Mouse (Mus musculus) spleen, postnatal 10 days (tissue): ENCODE results near the gene Satl1.

Source experiments
- DNase-seq, 2 experiments: peaks; one replicate each; pipeline ENCODE4 v3.0.0; 2021 to 2022; ENCODE audit warnings: low spot score in 2 of 2

The Satl1 gene

GRCm38 (mm10) chrX:112406679-112407078 is at the start of gene Satl1:
TSS of gene Satl1 (minus strand) at chrX:112406779.
- DNase-seq: no peak

DNA sequence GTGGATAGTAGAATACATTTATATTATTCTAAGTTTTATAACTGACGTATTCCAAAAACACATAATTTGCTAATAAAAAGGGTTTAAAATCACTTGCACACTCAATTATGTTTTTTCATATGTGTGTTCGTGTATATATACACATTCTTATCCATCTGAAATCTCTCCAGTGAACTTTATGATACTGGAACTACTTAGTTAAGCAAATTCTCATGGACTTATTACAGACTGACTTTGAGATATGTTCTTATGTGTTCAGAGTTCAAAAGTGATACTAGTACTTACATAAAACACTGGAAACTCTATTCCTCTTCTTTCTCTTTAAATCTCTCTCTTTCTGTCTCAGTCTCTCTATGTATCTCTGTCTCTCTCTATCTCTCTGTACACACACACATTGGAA is 31.5 kb upstream of the Satl1 start:
- DNase-seq: no peak

GRCm38 (mm10) chrX:112437580-112437979 is 31.0 kb upstream of the Satl1 start:
- DNase-seq: no peak

DNA sequence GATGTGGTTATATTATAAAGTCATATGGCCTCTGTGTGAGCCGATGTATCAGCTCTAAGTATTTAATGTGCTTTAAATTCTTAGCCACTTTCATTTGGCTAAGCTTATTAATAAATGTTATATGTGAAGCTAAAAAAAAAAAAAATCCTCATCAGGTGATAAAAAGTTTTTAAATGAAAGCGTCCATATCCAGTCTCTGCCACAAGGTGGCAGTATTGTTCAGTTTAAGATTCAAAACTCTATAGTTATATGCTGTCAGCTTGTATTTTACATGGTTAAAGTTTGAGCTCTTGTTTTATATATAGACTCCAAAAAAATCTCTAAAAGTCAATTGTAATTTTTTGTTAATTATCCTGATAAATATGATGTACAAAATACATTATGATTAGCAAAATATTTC is 16.4 kb upstream of the Satl1 start:
- peak in 1 of 2 experiments; percentile 11 for DNase-seq

DNA sequence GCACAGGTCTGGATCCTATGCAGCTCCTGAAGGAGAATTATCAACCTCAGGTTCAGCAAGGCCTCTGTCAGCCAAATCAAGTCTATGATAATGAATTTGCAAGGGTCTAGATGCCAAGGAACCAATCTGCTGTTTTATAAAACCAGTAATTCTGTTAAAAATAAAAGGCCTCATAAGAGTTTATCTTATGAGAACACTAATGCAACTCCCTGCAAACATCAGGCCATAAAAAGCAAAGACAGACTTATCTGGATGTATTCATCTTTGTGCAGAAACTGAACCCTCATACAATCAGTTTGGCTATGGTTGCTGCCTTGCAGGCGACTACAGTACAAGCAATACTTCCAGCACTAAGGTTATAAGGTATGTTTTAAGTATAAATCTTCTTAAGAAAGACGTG is 5.7 kb upstream of the Satl1 start:
- no peak for DNase-seq

DNA sequence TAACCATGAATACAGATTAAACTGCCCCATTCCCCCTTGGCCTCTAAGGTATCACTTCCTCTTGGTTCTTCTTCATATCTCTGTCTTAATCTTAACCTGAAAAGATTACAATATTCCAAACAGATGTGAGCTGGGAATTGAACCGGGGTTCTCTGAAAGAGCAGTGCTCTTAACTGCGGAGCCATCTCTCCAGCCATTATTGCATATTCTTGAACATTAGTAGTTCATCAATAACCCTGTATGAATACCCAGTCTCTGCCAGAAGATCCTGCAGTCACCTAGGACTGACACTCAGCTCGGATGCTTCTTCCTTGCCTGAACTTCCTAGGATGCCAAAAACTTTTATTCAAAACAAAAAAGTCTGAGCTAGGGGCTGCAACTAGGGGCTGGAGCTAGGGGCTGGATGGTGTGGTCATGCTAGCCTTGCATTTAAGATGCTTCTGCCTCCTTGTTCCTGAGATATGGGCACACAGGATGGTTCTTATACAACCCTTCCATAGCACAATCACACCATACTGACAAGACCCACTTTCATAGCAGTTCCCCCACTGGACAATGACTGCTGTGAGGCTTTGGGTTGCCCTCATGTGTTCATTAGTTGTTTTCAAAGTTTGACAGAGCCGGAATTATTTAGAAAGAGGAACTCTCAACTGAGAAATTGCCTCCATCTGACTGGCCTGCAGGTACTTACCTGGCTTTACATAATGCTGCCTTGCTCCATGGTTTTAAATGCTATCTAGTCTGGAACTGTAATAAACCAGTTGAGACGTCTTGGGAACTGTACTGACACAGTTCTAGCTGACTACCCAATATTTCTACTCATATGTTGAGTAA is 35.8 kb downstream of the Satl1 start:
- peak; percentile 24 to 36 for DNase-seq

DNA sequence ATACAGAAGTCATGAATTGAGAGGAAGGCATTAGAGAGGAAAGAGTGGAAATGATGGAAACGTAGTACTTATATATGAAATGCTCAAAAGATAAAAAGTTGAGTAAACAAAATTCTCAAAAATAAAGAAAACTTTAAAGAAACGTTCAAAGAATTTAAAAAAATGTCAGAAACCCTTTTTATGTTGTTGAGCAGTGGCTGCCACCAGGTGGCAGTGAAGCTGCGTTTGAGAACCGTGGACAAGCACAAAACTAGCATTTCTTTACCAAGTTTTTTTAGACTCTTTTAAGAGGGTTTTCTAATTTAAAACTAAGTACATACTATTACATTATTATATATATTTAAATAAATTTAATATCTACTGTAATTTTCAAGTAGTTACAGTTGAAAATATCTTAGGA is 38.2 kb downstream of the Satl1 start:
- DNase-seq: peak in 1 of 2 experiments; percentile 13

- no peak for DNase-seq
Observed at GRCm38 (mm10) chrX:112348395-112348791, 58.2 kb downstream of the Satl1 start.

DNA sequence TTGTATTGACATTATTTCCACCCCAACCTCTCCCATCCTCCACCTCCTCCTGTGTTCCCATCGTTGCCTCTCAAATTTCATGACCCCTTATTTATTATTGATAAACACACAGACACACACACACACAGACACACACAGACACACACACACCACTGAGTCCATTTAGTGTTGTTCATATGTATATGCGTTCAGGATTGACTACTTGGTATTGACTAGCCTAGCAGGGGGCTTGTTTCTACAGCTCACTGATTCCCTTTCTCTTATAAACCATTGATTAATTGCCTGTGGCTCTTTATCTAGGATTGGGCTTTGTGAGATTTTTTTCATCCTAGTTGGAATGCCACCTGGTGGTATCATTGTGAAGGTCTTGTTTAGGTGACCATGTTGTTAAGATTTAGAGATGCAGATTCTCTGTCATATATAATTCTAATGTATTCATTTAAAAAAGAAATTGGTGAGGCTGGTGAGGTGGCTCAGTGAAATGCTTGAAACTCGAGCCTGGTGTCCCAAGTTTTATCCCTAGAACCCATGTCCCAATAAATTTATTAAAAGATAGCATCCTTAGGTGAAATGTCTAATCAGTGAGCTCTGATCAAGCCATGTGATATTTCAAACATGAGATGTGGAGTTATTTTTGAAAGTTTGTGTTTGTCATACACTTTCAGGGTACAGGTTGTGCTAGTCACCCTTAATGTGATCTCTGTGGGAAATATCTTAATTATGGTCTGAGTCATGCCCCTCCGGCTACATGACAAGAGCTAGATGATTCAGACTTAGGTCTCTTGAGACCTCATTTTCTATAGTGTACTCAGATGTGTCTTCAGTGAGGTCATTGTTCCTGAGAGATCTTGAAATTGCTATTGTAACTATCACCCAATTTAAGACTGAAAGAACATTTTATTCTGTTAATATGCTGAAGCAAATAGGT is 58.8 kb downstream of the Satl1 start:
- DNase-seq: no peak

DNA sequence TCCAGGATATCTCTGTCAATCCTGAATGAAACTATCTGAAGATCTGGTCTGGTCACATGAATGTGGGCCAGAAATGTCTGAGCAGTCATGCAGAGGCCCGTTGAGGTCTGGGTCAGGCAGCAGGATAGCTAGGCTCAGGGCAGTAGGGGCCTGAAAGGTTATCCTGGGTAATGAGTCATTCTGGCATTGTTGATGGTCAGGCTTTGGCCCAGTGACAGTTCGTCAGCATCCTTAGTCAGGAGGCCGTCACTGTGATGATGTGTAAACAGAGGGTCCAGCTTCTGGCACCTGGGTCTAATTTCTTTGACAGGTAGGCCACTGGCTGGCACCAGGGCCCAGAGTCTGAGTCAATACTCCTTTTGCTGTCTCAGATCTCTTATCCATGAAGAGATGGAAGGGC is 67.1 kb downstream of the Satl1 start:
- DNase-seq: no peak
